Mouse (Mus musculus) adrenal gland, postnatal 10 days (tissue): ENCODE results near the gene Itpkb. TPM values are rescaled to one million over a fixed set of nuclear protein-coding genes. Genes with fewer than 3 reads are reported as not detected.

ENCODE experiments used
- DNase-seq: peaks from one replicate; pipeline ENCODE4 v3.0.0; 2021; ENCODE audit warnings: mixed read lengths
- long read RNA-seq, 2 experiments: library from polyadenylated mRNA; stranded (forward); transcript quantifications; one replicate each; pipeline ENCODE4 v2.0.0; 2021
- total RNA-seq, 2 experiments: library from RNA; stranded (reverse); gene quantifications; 2 replicates each; pipeline ENCODE4 v1.2.3; 2021

The Itpkb gene
- total RNA-seq = 10 to 100 TPM; 59.2 to 73.0 TPM
- long read RNA-seq, experiment 1, full-length matches to known transcripts = 2 of 19 reads
- long read RNA-seq, experiment 1, partial matches to known transcripts = 16 of 19 reads
- long read RNA-seq, experiment 1, other reads (novel, unspliced or antisense) = 1 of 19 reads
- long read RNA-seq, experiment 2, partial matches to known transcripts = 13 of 17 reads
- long read RNA-seq, experiment 2, other reads (novel, unspliced or antisense) = 4 of 17 reads

GRCm38 (mm10) chr1:180330145-180330706, at the start of gene Itpkb:
Gene Itpkb, plus strand, starts transcription at chr1:180330485.
- peak; percentile 87 for DNase-seq

GRCm38 (mm10) chr1:180282581-180282980, 47.7 kb upstream of the Itpkb start:
- no peak for DNase-seq

- DNase-seq = peak; percentile 63
These were observed 46.2 kb upstream of the Itpkb start for GRCm38 (mm10) chr1:180283813-180284768.

GRCm38 (mm10) chr1:180286081-180286831, 44.0 kb upstream of the Itpkb start:
- DNase-seq = peak; percentile 45

GRCm38 (mm10) chr1:180288227-180288626, 42.1 kb upstream of the Itpkb start:
- no peak for DNase-seq

- no peak for DNase-seq
These were observed 41.3 kb upstream of the Itpkb start for GRCm38 (mm10) chr1:180288872-180289468.

DNA sequence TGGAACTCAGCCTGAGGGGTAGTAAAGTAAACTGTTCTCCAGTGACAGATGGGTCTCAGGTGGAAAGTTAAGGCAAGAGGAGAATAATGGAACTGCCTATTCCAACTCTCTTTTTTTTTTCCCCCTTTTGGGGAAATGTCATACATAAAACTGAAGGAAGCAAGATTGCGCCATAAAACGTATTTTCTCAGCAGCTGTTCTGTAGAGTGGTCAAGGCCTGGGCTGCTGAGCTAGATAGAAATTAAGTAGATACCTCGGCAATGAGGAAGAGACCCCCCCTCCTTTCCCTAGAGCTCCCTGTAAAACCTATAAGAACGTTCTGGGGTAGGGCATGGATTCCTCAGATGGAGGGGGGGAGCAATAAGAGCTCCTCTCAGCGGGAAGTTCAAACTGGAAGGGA, 40.5 kb upstream of the Itpkb start:
- DNase-seq = no peak

DNA sequence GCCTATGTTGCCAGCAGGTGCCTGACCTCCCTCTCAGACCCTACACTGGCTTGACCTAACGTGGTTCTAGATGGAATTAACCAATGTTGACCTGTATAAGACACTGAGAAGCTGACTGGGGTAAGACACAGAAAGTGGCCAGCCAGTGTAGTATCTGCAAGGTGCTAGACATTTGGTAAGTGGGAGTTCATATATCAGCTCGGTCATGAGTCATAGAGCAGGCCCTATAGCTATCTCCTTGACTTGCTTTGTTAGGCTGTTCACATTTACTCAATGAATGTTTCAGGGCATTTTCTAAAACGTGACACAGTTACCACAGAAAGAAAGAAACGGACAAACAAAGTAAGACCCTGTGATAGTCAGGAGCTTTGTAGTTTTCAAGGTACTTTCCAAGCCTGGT, 39.9 kb upstream of the Itpkb start:
- DNase-seq = no peak

- DNase-seq = no peak
These were observed 34.2 kb upstream of the Itpkb start for GRCm38 (mm10) chr1:180296088-180296487.

GRCm38 (mm10) chr1:180299697-180300096, 30.6 kb upstream of the Itpkb start:
- no peak for DNase-seq

- no peak for DNase-seq
These were observed 30.0 kb upstream of the Itpkb start for GRCm38 (mm10) chr1:180300292-180300691.

GRCm38 (mm10) chr1:180300997-180301396, 29.3 kb upstream of the Itpkb start:
- no peak for DNase-seq

DNA sequence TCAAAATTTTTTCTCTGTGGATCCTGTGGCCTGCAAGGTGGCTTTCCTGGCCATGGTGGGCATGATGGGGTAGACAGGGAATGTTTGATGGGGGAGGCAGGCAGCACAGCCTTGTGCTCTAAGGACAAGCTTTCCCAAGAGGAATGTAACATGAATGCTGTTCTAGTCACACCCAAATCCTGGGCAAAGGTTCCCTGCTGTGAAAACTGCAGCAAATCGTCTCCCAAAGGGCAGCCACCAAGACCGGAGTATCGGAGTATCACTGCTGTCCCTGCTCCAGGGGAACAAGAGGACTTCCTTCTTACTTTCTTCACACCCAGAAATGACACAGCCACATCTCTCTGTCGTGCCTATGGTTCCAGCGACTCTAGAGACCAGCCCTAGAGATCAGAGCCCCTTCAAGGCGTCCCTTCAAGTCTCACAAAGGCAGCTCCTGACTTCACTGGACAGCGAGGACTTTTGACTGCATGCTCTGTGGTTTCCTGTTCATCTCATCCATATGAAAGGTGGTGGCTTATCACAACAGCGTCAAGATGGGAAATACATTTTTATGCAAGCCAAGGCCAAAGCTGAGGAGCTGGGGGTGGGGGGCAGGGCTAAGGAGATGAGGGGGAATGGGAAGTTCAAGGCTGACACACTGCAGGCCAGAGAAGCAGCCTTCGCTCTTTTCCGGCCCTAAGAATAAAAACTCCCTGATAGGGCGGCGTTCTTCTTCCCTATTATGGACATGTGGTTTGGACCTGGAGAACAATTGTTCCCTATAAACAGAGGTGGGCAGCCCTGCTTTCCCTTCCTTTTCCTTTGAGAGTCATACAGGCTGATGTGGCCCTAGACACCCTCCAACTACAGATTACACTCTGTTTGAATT, 27.8 kb upstream of the Itpkb start:
- DNase-seq = peak; percentile 46

DNA sequence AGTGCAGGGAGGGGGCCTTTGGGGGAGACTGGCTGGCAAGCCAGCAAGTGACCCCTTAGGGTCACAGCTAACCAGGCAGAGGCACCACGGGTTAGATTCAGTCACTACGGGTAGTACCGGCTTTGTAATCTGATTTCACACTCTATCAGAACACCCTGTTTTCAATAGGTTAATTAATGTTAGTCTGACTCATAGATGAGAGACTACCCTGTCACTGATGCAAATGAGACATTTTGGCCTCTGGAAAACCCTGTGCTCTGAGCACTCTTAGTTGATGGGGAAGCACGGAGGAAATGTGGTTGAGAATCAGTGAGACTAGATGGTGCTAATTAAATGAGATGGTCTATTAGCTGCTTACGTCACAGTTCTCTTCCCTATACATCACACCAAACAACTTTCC, 26.7 kb upstream of the Itpkb start:
- DNase-seq = no peak

- no peak for DNase-seq
These were observed 23.4 kb upstream of the Itpkb start for GRCm38 (mm10) chr1:180306889-180307288.

- peak; percentile 20 for DNase-seq
These were observed 22.6 kb upstream of the Itpkb start for GRCm38 (mm10) chr1:180307661-180308060.

GRCm38 (mm10) chr1:180308897-180309296, 21.4 kb upstream of the Itpkb start:
- no peak for DNase-seq

DNA sequence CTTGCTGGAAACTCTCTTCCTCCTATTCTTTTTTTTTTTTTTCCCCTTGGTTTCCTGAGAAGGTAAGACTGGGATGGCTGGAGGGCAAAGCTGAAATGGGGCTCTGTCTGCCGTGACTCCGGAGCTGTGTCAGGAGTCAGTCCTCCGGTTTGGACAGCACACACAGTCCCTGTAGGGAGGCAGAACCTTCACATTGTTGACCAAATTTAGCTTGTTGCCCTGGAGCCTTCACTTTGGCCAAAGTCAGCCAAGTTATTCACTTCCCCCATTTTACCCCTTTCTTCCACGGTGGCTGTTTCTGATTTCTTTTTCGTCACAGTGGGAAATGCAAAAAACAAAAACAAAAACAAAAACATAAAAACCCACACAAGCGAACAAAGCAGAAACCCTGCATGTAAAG, 18.0 kb upstream of the Itpkb start:
- no peak for DNase-seq

- DNase-seq = peak; percentile 82
These were observed 17.4 kb upstream of the Itpkb start for GRCm38 (mm10) chr1:180312792-180313311.
